Mouse (Mus musculus) stomach, embryonic 14.5 days (tissue): Measurements from ENCODE around the gene Brsk2. TPM values are rescaled to one million over a fixed set of nuclear protein-coding genes. Genes with fewer than 3 reads are reported as not detected.

ENCODE experiments used
- ATAC-seq: fragments of 200-750 bp; cut with Nextera tagmentation; 2 replicates; pipeline ENCODE4 v1.8.0; 2017; ENCODE audit warnings: low read depth, moderate TSS enrichment; ENCODE audit not compliant: insufficient number of reproducible peaks, insufficient read depth, low FRiP score
- H3K27ac ChIP-seq: fragments of 300-500 bp; sonication (generic); 2 replicates; pipeline ENCODE4 v1.5.1; 2014; ENCODE audit warnings: mild to moderate bottlenecking, low read length, moderate library complexity, mixed read lengths
- H3K27me3 ChIP-seq: fragments of 300-500 bp; sonication (generic); 2 replicates; pipeline ENCODE4 v1.6.1; 2014; ENCODE audit warnings: low read length, control low read depth, mixed read lengths; ENCODE audit not compliant: control insufficient read depth, insufficient read depth
- H3K36me3 ChIP-seq: fragments of 300-500 bp; sonication (generic); 2 replicates; pipeline ENCODE4 v1.6.1; 2014; ENCODE audit warnings: mild to moderate bottlenecking, control low read depth, low read length, moderate library complexity, mixed read lengths; ENCODE audit not compliant: control insufficient read depth, insufficient read depth
- H3K4me1 ChIP-seq: fragments of 300-500 bp; sonication (generic); 2 replicates; pipeline ENCODE4 v1.6.1; 2014; ENCODE audit warnings: low read length, control low read depth, mixed read lengths; ENCODE audit not compliant: control insufficient read depth, insufficient read depth
- H3K4me2 ChIP-seq: fragments of 300-500 bp; sonication (generic); replicated peaks from 2 replicates; pipeline ENCODE4 v1.6.1; 2014; ENCODE audit warnings: low read depth, low read length, control low read depth
- H3K4me3 ChIP-seq: fragments of 300-500 bp; sonication (generic); 2 replicates; pipeline ENCODE4 v1.5.1; 2014; ENCODE audit warnings: low read depth, low read length, control low read depth
- H3K9ac ChIP-seq: fragments of 300-500 bp; sonication (generic); replicated peaks from 2 replicates; pipeline ENCODE4 v1.6.1; 2014; ENCODE audit warnings: low read depth, mild to moderate bottlenecking, control low read depth, low read length, moderate library complexity, mixed read lengths
- H3K9me3 ChIP-seq: fragments of 300-500 bp; sonication (generic); 2 replicates; pipeline ENCODE4 v1.6.1; 2016; ENCODE audit warnings: low read depth, low read length, control low read depth; ENCODE audit not compliant: control insufficient read depth
- WGBS: fragments of 180-500 bp; shearing (Covaris S2); extraction: QIAGEN DNeasy Blood & Tissue Kit; methylation state at CpG from one replicate; pipeline ENCODE4 v1.1.7; 2014; 5-methylcytosine and 5-hydroxymethylcytosine counted together
- polyA plus RNA-seq: library from polyadenylated mRNA; unstranded; fragments of >200 nt; fragmentation: Nextera tagmentation; extraction: Ambion mirVana; gene quantifications from 2 replicates; pipeline ENCODE4 v1.2.1, GENCODE M21; 2014

Brsk2 gene
- polyA plus RNA-seq, 1 experiment from 2014 or later = 2.6 TPM

GRCm38 (mm10) chr7:142025196-142025595 lies 75.6 kb downstream of the Brsk2 start:
- Histone ChIP-seq H3K4me3 (no peak overlapping the region), H3K4me1 (peaks cover 21% of the 10 kb centered on the region), H3K27ac (no peak overlapping the region), H3K36me3 (no peaks in the 10 kb centered on the region), H3K4me2 (no peak overlapping the region), H3K9ac (no peak overlapping the region), H3K9me3 (no peaks in the 10 kb centered on the region), H3K27me3 (no peaks in the 10 kb centered on the region)
- WGBS = 29% methylated on average over 2 of the region's 2 CpGs
- peak; percentile 35; the same call in 1 of the 2 replicates for ATAC-seq

GRCm38 (mm10) chr7:142025926-142026325 lies 76.4 kb downstream of the Brsk2 start:
- Histone ChIP-seq H3K27me3 (no peaks in the 10 kb centered on the region), H3K4me1 (peaks cover 21% of the 10 kb centered on the region), H3K9ac (no peak overlapping the region; the same call in 1 of the 2 replicates), H3K9me3 (no peaks in the 10 kb centered on the region), H3K36me3 (no peaks in the 10 kb centered on the region), H3K4me2 (no peak overlapping the region), H3K4me3 (no peak overlapping the region), H3K27ac (peak overlapping the region; percentile 66; the same call in 1 of the 2 replicates)
- ATAC-seq = no peak
- WGBS = 49% methylated on average over 4 of the region's 4 CpGs

GRCm38 (mm10) chr7:142030073-142030472 lies 80.5 kb downstream of the Brsk2 start:
- Histone ChIP-seq H3K4me3 (no peak overlapping the region), H3K9me3 (no peaks in the 10 kb centered on the region), H3K4me2 (no peak overlapping the region), H3K36me3 (no peaks in the 10 kb centered on the region), H3K9ac (no peak overlapping the region), H3K4me1 (peaks cover 18% of the 10 kb centered on the region), H3K27ac (no peak overlapping the region), H3K27me3 (no peaks in the 10 kb centered on the region)
- ATAC-seq = no peak

DNA sequence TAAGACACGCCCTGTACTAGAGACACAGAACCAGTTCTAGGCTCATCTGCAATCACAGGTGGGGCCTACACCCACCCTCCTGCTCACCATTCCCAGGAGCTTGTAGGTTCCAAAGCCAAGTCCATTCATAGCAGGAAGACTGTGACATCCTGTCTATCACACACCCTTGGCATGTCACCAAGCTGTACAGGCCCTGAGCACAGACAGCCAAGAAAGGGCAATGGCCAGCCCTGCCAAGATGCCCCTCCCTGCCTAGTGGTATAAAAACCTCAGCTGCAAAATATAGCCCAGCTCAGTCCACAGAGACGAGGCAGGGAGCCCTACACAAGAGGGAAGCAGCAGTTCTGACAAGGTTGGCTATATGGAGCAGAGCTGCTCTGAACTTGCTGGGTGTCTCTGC lies 84.6 kb downstream of the Brsk2 start:
- no peak overlapping the region for H3K4me3 ChIP-seq
- H3K27ac ChIP-seq = no peak overlapping the region
- H3K4me2 ChIP-seq = no peak overlapping the region
- 80% methylated on average over 2 of the region's 2 CpGs for WGBS
- no peak overlapping the region for H3K9ac ChIP-seq
- no peak for ATAC-seq
- H3K36me3 ChIP-seq = no peaks in the 10 kb centered on the region
- no peaks in the 10 kb centered on the region for H3K4me1 ChIP-seq
- no peaks in the 10 kb centered on the region for H3K9me3 ChIP-seq
- H3K27me3 ChIP-seq = no peaks in the 10 kb centered on the region

DNA sequence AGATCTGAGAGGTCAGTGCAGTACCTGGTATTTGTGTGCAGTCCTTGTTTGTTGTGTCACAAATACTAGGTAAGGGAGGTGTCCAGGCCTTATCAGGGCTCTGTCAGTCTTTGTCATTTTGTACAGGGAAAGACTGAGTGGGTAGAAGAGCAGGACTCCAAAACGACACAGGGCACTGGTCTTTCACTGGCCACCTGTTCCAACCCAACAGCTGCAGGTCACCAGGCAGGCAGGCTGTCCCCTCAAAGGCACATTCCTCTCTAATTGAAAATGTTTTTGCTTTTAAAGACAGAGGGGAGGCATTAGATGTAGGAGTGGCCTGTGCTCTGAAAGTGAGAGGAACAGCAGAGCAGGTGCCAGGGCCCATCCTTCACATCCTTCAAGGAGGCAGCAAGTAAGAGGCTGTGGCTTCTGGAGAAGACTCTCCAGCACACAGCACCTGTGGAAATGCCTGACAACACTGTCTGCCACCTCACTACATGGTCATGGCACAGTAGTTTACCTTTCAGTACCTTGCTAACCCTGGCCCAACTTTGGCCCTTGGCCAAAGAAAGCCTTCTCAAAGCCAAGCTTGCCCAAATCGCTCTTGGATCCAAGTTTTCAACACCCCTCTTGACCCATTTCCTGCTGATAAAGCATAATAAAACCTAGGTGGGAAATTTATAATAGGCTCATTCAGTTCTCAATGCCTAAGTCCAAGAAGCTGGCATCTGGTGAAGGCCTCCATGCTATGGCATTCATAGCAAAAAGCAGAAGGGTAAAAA lies 85.7 kb downstream of the Brsk2 start:
- no peaks in the 10 kb centered on the region for H3K27me3 ChIP-seq
- H3K4me2 ChIP-seq = no peak overlapping the region
- no peaks in the 10 kb centered on the region for H3K4me1 ChIP-seq
- H3K9ac ChIP-seq = no peak overlapping the region
- no peaks in the 10 kb centered on the region for H3K36me3 ChIP-seq
- WGBS = 66% methylated on average over 2 of the region's 2 CpGs
- no peak overlapping the region for H3K27ac ChIP-seq
- no peak for ATAC-seq
- no peak overlapping the region for H3K4me3 ChIP-seq
- no peaks in the 10 kb centered on the region for H3K9me3 ChIP-seq

DNA sequence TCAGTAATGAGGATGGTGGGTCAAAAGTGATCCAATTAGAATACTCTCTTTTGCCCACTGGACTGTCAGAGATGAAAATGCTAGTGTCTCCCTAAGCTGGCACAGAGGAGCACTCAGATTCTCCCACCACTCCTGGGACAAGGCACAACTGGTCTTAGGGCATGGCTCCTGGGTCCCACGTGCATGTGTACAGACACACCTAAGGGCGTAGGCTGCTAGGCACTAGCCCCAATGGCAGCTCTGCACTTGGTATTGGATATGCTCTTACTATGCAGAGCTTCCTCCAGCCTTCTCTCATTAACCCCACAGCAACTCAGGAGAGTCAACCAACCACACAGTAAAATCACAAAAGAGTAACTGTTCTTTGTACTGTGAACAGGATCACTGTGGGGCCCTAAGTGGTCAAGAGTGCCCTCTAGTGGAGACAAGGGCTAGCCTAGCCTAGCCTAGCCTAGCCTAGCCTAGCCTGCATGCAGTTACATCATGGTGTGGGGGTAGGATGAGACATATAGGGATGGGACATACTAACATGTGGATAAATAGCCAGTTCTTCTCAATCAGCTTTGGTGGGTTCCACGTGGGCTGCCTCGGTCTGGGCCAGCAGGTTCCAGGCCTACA lies 88.1 kb downstream of the Brsk2 start:
- WGBS = 63% methylated on average over 4 of the region's 4 CpGs
- H3K27ac ChIP-seq = no peak overlapping the region
- peak; percentile 65; the same call in 1 of the 2 replicates for ATAC-seq
- no peak overlapping the region for H3K4me2 ChIP-seq
- no peak overlapping the region for H3K9ac ChIP-seq
- no peaks in the 10 kb centered on the region for H3K36me3 ChIP-seq
- H3K4me3 ChIP-seq = no peak overlapping the region
- no peaks in the 10 kb centered on the region for H3K9me3 ChIP-seq
- H3K4me1 ChIP-seq = no peaks in the 10 kb centered on the region
- H3K27me3 ChIP-seq = no peaks in the 10 kb centered on the region

DNA sequence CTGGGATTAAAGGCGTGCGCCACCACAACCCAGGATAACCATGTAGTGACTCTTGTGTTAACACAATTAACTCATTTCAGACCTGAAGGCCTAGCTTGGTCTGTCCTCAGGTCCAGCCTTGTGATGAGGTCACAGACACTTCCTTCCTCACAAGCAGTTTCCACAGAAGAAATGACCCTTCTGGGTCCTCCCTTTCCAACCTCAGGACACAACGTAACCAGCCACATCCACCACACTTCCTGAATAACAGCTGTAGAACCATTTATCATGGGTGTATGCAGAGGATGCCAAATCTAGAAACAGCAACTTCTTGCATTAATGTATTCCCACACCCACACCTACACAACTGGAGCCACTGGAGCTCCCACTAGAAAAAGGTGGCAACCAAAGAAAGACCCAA lies 91.2 kb downstream of the Brsk2 start:
- Histone ChIP-seq H3K27me3 (no peaks in the 10 kb centered on the region), H3K4me2 (no peak overlapping the region), H3K27ac (no peak overlapping the region), H3K9me3 (no peaks in the 10 kb centered on the region), H3K4me3 (no peak overlapping the region), H3K36me3 (no peaks in the 10 kb centered on the region), H3K9ac (no peak overlapping the region), H3K4me1 (no peaks in the 10 kb centered on the region)
- ATAC-seq = no peak
- WGBS = 91% methylated on average over 3 of the region's 3 CpGs

DNA sequence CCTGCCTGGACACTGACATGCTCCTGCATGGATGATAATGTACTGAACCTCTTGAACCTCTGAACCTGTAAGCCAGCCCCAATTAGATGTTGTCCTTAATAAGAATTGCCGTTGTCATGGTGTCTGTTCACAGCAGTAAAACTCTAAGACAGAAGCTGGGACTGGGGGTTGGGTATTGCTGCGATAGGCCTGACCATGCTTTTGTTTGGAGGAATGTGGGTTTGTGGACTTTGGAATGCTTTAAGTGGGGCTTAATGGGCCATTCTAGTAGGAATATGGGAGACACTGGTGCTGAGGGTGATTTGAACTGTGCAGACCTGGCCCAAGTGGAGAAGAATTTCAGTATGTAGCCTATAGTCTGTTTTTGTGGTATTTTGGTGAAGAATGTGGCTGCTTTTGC lies 95.8 kb downstream of the Brsk2 start:
- Histone ChIP-seq H3K36me3 (no peaks in the 10 kb centered on the region; the same call in 1 of the 2 replicates), H3K4me2 (no peak overlapping the region), H3K9me3 (no peaks in the 10 kb centered on the region), H3K4me3 (no peak overlapping the region), H3K27me3 (no peaks in the 10 kb centered on the region), H3K4me1 (no peaks in the 10 kb centered on the region), H3K27ac (no peak overlapping the region), H3K9ac (no peak overlapping the region)
- 60% methylated on average over 2 of the region's 2 CpGs for WGBS
- ATAC-seq = no peak
